Mouse (Mus musculus): Measurements from ENCODE around the gene Smg9.

- TF ChIP-seq CTCF (IDR thresholded peaks at IDR 0.05; ENCODE audit: insufficient read depth, low read depth, low read length) (no peak), POLR2A (IDR thresholded peaks at IDR 0.05; ENCODE audit: insufficient read depth, low read depth, low read length) (no peak)
Observed at GRCm38 (mm10) chr7:24431713-24432112, 32.3 kb downstream of the Smg9 start.

All from olfactory bulb, adult 2 months (tissue).